Mouse (Mus musculus): ENCODE measurements around the gene Ifna15.
A peak's percentile ranks its signal among the peaks of the same experiment; 100 is the strongest.
"Not testable (repeated sequence)": the region's sequence is repeated elsewhere in the genome, so short reads cannot be mapped to it uniquely, and the experiment has no call there.

The Ifna15 gene

GRCm38 (mm10) chr4:88558145-88558544, at the start of gene Ifna15:
Gene Ifna15, minus strand, starts transcription at chr4:88558245.
- DNase-seq (ENCODE audit: low spot score), result not testable (repeated sequence)

GRCm38 (mm10) chr4:88603276-88603675, 45.2 kb upstream of the Ifna15 start, which contains the start of gene Ifna12:
Gene Ifna12, minus strand, starts transcription at chr4:88603376.
- DNase-seq (ENCODE audit: low spot score), result no peak

GRCm38 (mm10) chr4:88592285-88592684, 34.2 kb upstream of the Ifna15 start, which contains the start of gene Ifna9:
Gene Ifna9, minus strand, starts transcription at chr4:88592385.
- no peak for DNase-seq (ENCODE audit: low spot score)

GRCm38 (mm10) chr4:88571698-88572097, 13.7 kb upstream of the Ifna15 start, which contains the start of gene Ifna14:
Gene Ifna14, minus strand, starts transcription at chr4:88571798.
- no peak for DNase-seq (ENCODE audit: low spot score)

GRCm38 (mm10) chr4:88561791-88562190, 3.7 kb upstream of the Ifna15 start:
- DNase-seq (ENCODE audit: low spot score), result no peak

- DNase-seq (ENCODE audit: low spot score), result peak; percentile 76
Measured at GRCm38 (mm10) chr4:88550161-88550945, 7.7 kb downstream of the Ifna15 start.

- DNase-seq (ENCODE audit: low spot score), result no peak
Measured at GRCm38 (mm10) chr4:88547986-88548385, 10.1 kb downstream of the Ifna15 start.

GRCm38 (mm10) chr4:88543649-88544234, 14.3 kb downstream of the Ifna15 start:
- peak; percentile 35 for DNase-seq (ENCODE audit: low spot score)

- DNase-seq (ENCODE audit: low spot score), result peak; percentile 22
Measured at GRCm38 (mm10) chr4:88537328-88537727, 20.7 kb downstream of the Ifna15 start.

GRCm38 (mm10) chr4:88536640-88537039, 21.4 kb downstream of the Ifna15 start:
- DNase-seq (ENCODE audit: low spot score), result no peak

GRCm38 (mm10) chr4:88535742-88536141, 22.3 kb downstream of the Ifna15 start:
- DNase-seq (ENCODE audit: low spot score), result no peak

GRCm38 (mm10) chr4:88534903-88535302, 23.1 kb downstream of the Ifna15 start:
- no peak for DNase-seq (ENCODE audit: low spot score)

GRCm38 (mm10) chr4:88533499-88533898, 24.5 kb downstream of the Ifna15 start:
- DNase-seq (ENCODE audit: low spot score), result no peak

- DNase-seq (ENCODE audit: low spot score), result no peak
Measured at GRCm38 (mm10) chr4:88530892-88531291, 27.2 kb downstream of the Ifna15 start.

- no peak for DNase-seq (ENCODE audit: low spot score)
Measured at GRCm38 (mm10) chr4:88530271-88530670, 27.8 kb downstream of the Ifna15 start.

GRCm38 (mm10) chr4:88526379-88527049, 31.5 kb downstream of the Ifna15 start:
- no peak for DNase-seq (ENCODE audit: low spot score)

GRCm38 (mm10) chr4:88525393-88525792, 32.7 kb downstream of the Ifna15 start:
- no peak for DNase-seq (ENCODE audit: low spot score)

GRCm38 (mm10) chr4:88523241-88523640, 34.8 kb downstream of the Ifna15 start:
- DNase-seq (ENCODE audit: low spot score), result peak; percentile 20

- no peak for DNase-seq (ENCODE audit: low spot score)
Measured at GRCm38 (mm10) chr4:88522674-88523073, 35.4 kb downstream of the Ifna15 start, which contains the start of gene Ifnb1. Gene Ifnb1, minus strand, starts transcription at chr4:88522774.

- no peak for DNase-seq (ENCODE audit: low spot score)
Measured at GRCm38 (mm10) chr4:88517957-88518356, 40.1 kb downstream of the Ifna15 start.

- peak; percentile 12 for DNase-seq (ENCODE audit: low spot score)
Measured at GRCm38 (mm10) chr4:88515711-88516211, 42.3 kb downstream of the Ifna15 start.

- no peak for DNase-seq (ENCODE audit: low spot score)
Measured at GRCm38 (mm10) chr4:88515250-88515649, 42.8 kb downstream of the Ifna15 start.

Data from layer of hippocampus, adult 11-12 months (tissue).